Mouse (Mus musculus): ENCODE results near the gene Hdgfl3.
"Not testable (repeated sequence)": the region's sequence is repeated elsewhere in the genome, so short reads cannot be mapped to it uniquely, and the experiment has no call there.

Hdgfl3 gene

GRCm38 (mm10) chr7:81856221-81856620, 78.1 kb downstream of the Hdgfl3 start:
- DNase-seq (ENCODE audit: low read depth, low spot score), result no peak

- no peak for DNase-seq (ENCODE audit: low read depth, low spot score)
These were observed 78.6 kb downstream of the Hdgfl3 start, which contains the start of gene Gm10160 for GRCm38 (mm10) chr7:81855694-81856093. Gm10160 (minus strand) TSS chr7:81855794.

- peak; percentile 61 for DNase-seq (ENCODE audit: low read depth, low spot score)
These were observed 79.5 kb downstream of the Hdgfl3 start for GRCm38 (mm10) chr7:81854568-81855307.

- no peak for DNase-seq (ENCODE audit: low read depth, low spot score)
These were observed 82.6 kb downstream of the Hdgfl3 start for GRCm38 (mm10) chr7:81851706-81852105.

- no peak for DNase-seq (ENCODE audit: low read depth, low spot score)
These were observed 84.1 kb downstream of the Hdgfl3 start for GRCm38 (mm10) chr7:81850171-81850570.

- DNase-seq (ENCODE audit: low read depth, low spot score), result no peak
These were observed 84.6 kb downstream of the Hdgfl3 start for GRCm38 (mm10) chr7:81849633-81850032.

GRCm38 (mm10) chr7:81849214-81849613, 85.1 kb downstream of the Hdgfl3 start:
- no peak for DNase-seq (ENCODE audit: low read depth, low spot score)

GRCm38 (mm10) chr7:81847777-81848176, 86.5 kb downstream of the Hdgfl3 start:
- peak; percentile 74 for DNase-seq (ENCODE audit: low read depth, low spot score)

GRCm38 (mm10) chr7:81847010-81847409, 87.3 kb downstream of the Hdgfl3 start:
- DNase-seq (ENCODE audit: low read depth, low spot score), result peak; percentile 60

GRCm38 (mm10) chr7:81846008-81846407, 88.3 kb downstream of the Hdgfl3 start:
- DNase-seq (ENCODE audit: low read depth, low spot score), result no peak

- no peak for DNase-seq (ENCODE audit: low read depth, low spot score)
These were observed 89.0 kb downstream of the Hdgfl3 start for GRCm38 (mm10) chr7:81845313-81845712.

- no peak for DNase-seq (ENCODE audit: low read depth, low spot score)
These were observed 89.5 kb downstream of the Hdgfl3 start for GRCm38 (mm10) chr7:81844801-81845200.

GRCm38 (mm10) chr7:81843903-81844302, 90.4 kb downstream of the Hdgfl3 start:
- no peak for DNase-seq (ENCODE audit: low read depth, low spot score)

GRCm38 (mm10) chr7:81842998-81843397, 91.3 kb downstream of the Hdgfl3 start:
- no peak for DNase-seq (ENCODE audit: low read depth, low spot score)

GRCm38 (mm10) chr7:81842141-81842540, 92.1 kb downstream of the Hdgfl3 start:
- no peak for DNase-seq (ENCODE audit: low read depth, low spot score)

GRCm38 (mm10) chr7:81841439-81841838, 92.8 kb downstream of the Hdgfl3 start:
- no peak for DNase-seq (ENCODE audit: low read depth, low spot score)

- DNase-seq (ENCODE audit: low read depth, low spot score), result peak; percentile 90
These were observed 93.6 kb downstream of the Hdgfl3 start for GRCm38 (mm10) chr7:81840661-81841181.

- no peak for DNase-seq (ENCODE audit: low read depth, low spot score)
These were observed 94.5 kb downstream of the Hdgfl3 start for GRCm38 (mm10) chr7:81839746-81840145.

GRCm38 (mm10) chr7:81837771-81838170, 96.5 kb downstream of the Hdgfl3 start:
- not testable (repeated sequence) for DNase-seq (ENCODE audit: low read depth, low spot score)

GRCm38 (mm10) chr7:81835430-81835829, 98.8 kb downstream of the Hdgfl3 start:
- DNase-seq (ENCODE audit: low read depth, low spot score), result no peak

GRCm38 (mm10) chr7:81834847-81835246, 99.4 kb downstream of the Hdgfl3 start:
- no peak for DNase-seq (ENCODE audit: low read depth, low spot score)
